Mouse (Mus musculus) frontal cortex, postnatal 14 days (tissue): Measurements from ENCODE around the gene Gm20431.

Experiments
- DNase-seq, 2 experiments: peaks; one replicate each; pipeline ENCODE4 v3.0.0; 2022; ENCODE audit warnings: low spot score in 2 of 2

Gene Gm20431

DNA sequence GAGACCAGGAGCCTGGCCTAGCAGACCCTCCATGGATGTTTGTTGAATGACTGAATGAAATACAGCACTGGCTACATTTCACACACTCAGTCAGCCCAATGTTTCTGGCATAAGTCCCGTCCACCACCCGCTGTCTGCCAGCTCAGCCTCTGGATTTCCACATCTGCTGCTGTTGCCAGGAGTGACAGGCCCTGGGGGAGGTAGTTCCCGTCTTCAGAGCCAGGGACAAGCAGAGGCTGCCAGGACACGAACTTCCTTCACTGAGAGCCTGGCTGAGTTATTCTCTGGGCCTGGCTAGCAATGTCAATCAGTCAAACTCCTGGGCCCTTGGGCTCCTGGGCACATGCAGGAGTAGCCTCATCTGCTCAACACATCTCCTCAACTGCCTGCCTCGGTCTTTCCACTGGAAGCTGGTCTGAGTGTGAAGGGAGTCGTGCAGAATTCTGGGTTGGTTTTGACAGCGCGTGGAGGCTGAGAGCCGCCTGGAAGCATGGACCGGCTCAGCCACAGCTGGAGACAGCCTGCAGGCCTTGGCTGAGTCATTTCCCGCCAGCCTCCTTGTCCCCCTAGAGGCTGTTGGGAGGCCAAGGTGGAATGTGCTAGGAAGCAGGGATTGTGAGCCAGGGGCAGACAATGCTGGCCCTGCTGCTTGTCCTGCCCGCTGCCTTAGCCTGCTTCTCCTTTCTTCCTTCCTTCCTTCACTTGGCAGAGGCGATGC lies 91.2 kb downstream of the Gm20431 start:
- peak; percentile 13 to 27 for DNase-seq

- no peak for DNase-seq
These were observed 93.2 kb downstream of the Gm20431 start for GRCm38 (mm10) chr2:167568112-167568511.

- no peak for DNase-seq
These were observed 95.6 kb downstream of the Gm20431 start for GRCm38 (mm10) chr2:167565682-167566081.

GRCm38 (mm10) chr2:167565312-167565656 lies 96.0 kb downstream of the Gm20431 start:
- DNase-seq: no peak

GRCm38 (mm10) chr2:167564551-167565311 lies 96.6 kb downstream of the Gm20431 start:
- no peak for DNase-seq

GRCm38 (mm10) chr2:167563703-167564102 lies 97.6 kb downstream of the Gm20431 start:
- no peak for DNase-seq

DNA sequence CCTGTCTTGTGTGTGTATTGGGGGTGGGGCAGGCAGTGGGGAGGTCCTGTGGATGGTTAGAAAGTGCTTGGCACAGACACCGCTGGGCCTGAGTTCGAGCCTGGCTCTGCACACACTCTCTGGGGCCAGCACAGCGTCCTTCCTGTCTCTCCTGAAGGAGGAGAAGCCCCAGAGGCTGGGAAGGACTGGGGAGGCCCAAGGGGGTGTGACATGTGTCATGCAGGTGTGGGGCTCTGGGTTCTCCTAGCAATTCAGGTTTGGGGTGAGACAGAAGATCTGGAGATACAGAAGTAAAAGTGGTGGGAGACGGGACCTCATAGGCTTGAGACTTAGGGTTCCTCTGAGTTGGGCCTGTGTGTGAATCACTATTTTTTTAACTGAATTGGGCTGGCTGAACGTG lies 98.3 kb downstream of the Gm20431 start:
- no peak for DNase-seq

DNA sequence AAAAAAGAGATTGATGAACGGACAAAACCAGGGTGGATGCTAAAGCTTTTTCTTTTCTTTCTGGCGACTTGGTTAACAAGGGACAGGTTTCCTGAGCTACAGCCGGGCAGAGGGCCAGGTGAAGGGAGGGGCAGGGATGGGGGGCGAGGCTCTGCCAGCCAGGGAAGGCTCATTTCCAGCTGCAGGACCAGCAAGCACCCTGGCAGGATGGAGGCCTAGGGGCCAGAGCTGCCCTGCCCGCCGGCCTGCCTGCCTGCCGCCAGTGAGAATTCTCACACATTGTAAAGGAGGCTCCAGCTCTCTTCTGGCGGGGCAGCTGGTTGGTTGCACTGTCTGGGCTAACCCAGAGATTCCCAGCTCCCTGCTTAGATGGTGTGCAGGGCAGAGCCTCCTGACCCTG lies 99.2 kb downstream of the Gm20431 start:
- DNase-seq: no peak

DNA sequence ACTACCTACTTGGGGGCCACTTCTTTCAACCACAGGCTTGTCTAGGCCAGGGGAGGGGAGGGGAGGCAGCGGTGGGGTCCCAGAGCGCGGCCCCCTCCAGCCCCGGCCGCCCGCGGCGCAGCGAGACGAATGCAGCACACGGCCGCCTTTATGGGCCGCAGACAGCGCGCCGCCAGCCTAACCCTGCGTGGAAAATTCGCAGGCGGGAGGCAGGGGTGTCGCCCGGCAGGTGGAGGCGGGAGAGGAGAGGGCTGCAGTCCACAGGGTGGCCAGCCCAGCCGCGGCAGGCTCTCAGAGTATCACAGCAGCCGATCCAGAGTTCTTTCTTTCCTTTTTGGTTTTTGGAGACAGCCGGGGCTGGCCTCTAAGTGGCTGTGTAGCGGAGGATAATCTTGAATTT lies 101.9 kb downstream of the Gm20431 start:
- DNase-seq: no peak
